Mouse (Mus musculus) heart, postnatal 14 days (tissue): ENCODE results near the gene Bsg. TPM values are rescaled to one million over a fixed set of nuclear protein-coding genes. Genes with fewer than 3 reads are reported as not detected.
"Not testable (repeated sequence)": the region's sequence is repeated elsewhere in the genome, so short reads cannot be mapped to it uniquely, and the experiment has no call there.

Experiments used
- DNase-seq, 2 experiments: peaks; one replicate each; pipeline ENCODE4 v3.0.0; 2021 to 2022
- intact Hi-C: fragments of 180-260 bp; cut with DNase I; formaldehyde crosslinking; loops from one replicate; pipeline ENCODE4 v1.15.1; 2025
- total RNA-seq, 2 experiments: library from RNA; stranded (reverse); gene quantifications; 2 replicates each; pipeline ENCODE4 v1.2.3; 2021

The Bsg gene
- total RNA-seq, 2 experiments from 2014 or later: 1,285 to 1,330 TPM

DNA sequence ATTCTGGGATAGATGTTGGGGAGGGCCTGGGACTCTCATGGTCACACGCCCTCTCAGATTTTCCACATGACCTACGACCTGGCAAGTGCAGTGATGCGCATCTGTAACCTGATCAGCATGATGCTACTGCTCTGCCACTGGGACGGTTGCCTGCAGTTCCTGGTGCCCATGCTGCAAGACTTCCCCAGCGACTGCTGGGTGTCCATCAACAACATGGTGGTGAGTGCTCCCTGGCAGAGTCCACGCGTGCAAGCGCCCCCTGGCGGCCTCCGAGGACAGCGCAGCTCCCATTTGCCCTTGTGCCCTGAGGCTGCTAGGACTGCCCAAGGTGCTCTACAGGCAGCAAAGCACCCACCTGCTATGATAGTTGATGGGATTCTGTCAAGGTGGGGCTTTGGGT lies 21.8 kb downstream of the Bsg start:
- intact Hi-C loops: no loop called here
- DNase-seq: peak in 1 of 2 experiments; percentile 58

DNA sequence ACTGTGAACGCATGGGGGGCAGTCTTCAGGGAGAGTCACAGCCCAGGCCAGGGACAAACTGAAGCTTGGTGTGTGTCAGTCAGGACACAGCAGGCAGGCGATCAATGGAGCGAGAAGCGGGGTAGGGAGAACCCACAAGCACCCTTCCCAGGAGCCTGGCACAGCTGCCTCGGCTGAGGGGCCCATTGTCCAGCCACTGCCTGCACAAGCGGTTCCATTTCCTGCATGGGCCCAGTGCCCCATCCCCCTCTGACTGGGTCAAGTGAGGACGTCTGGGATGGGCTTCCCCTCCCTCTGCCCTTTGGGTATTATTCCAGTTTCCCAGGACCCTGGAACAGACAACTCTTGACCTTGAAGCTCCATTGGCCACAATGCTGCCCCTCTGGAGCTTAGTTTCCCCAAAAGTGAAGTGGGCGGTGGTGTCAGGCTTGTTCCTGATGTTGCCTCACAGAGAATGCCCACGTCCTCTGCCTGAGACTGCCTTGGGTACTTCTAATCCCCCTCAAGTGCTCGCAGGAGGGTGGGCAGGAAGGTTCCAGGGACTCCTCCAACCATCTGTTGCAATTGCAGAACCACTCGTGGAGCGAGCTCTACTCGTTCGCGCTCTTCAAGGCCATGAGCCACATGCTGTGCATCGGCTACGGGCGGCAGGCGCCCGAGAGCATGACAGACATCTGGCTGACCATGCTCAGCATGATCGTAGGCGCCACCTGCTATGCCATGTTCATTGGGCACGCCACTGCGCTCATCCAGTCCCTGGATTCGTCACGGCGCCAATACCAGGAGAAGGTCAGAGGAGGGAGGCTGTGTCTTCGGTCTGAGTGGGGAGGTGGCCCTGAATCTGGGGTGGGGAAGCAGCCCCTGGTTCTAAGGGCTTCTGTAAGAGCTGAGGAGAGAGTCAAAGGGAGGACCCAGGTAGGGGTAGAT lies 24.3 kb downstream of the Bsg start:
- no peak for DNase-seq
- intact Hi-C loops: no loop called here

DNA sequence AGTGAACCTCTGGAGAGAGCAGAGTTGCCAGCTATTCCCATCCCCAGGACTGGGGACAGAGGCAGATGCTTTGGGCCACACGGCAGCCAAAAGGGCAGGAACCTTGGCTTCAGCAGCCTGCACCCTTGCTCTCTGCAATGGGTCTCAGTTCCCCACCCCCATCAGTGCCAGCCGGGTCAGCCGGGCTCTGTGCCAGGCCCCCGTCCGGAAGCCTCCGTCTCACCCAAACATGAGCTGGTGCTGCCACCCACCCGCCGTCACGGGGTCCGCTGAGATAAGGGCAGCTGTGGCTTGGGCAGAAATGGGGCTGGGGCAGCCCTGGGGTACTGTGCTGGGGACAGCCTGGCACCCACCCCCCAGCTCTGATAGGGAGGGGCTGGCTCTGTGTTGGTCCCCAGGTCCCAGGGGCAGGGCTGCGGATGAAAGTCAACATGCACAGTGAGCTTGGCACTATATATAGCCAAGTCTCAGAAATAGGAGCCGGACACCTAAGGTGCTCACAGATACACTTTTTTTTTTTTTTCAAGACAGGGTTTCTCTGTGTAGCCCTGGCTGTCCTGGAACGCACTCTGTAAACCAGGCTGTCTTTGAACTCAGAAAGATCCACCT lies 25.2 kb downstream of the Bsg start:
- DNase-seq: peak; percentile 58
- intact Hi-C loops: no loop called here

DNA sequence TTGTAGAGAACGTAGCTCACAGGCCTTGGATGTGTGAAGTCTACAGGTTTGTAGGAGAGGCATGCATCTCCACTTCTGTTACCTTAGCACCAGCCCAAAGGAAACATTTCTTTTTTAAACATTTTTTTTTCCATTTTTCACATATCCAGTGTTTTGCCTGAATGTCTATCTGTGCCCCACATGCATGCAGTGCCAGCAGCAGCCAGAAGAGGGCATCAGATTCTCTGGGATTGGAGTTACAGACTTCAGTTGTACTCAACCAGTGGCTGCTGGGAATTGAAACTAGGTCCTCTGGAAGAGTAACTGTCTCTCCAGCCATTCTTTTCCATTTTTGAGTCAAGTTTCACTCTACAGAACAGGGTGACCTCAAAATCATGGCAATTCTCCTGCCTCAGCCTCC lies 28.2 kb downstream of the Bsg start:
- DNase-seq: peak in 1 of 2 experiments; percentile 41
- intact Hi-C loops: no loop called here

DNA sequence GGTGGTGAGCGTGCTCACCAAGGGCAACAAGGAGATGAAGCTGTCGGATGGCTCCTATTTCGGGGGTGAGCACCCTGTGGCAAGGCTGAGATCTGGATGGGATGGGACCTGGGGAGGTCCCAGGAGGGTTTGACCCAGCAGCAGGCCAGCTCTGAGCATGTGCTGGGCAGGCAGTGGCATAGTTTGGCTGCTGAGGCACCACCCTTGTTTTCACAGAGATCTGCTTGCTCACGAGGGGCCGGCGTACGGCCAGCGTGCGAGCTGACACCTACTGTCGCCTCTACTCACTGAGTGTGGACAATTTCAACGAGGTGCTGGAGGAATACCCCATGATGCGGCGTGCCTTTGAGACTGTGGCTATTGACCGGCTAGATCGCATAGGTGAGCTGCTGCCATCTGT lies 29.6 kb downstream of the Bsg start:
- intact Hi-C loops: no loop called here
- no peak for DNase-seq

DNA sequence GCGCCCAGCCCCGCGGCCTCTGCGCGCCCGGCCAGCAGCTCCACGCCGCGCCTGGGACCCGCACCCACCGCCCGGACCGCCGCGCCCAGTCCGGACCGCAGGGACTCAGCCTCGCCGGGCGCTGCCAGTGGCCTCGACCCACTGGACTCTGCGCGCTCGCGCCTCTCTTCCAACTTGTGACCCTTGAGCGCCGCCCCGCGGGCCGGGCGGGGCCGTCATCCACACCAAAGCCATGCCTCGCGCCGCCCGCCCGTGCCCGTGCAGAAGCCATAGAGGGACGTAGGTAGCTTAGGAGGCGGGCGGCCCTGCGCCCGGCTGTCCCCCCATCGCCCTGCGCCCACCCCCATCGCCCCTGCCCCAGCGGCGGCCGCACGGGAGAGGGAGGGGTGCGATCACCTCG lies 31.1 kb downstream of the Bsg start:
- intact Hi-C loops: no loop called here
- DNase-seq: no peak

DNA sequence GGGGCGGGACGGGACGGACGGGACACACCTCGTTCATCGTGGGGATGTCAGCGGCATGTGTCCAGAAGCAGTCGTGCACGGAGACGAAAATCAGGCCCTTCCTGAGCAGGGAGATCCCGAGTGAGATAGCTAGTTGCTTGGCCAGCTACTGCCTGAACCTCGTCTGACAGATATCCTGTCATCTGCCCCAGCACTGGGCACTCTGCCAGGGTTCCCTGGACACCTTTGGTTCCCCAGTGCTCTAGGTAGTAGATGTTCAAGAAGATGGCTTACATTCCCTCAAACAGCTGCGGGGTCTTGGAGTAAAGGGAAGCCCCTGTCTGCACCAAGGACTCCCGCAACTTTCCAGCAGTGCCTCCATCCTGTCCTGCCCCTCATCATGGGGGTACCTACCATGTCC lies 32.4 kb downstream of the Bsg start:
- intact Hi-C loops: no loop called here
- no peak for DNase-seq

DNA sequence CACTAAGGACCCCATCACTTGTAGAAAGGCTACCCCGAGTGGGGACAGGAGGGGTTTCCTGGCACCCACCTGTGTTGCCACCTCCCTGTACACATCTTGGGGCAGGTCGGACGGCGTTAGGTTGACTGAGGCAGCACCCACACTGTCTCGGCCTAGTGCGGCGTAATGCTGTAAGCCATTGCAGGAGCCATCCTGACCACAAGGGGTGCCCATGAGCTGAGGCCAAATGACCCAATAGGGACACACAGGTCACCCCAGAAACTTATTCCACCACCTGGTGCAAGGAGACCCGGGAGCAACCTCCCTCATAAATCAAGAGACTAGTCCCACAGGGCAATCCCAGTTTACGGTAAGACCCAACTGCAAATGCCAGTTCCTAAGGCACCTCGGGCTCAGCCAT lies 34.0 kb downstream of the Bsg start:
- DNase-seq: no peak
- intact Hi-C loops: no loop called here

DNA sequence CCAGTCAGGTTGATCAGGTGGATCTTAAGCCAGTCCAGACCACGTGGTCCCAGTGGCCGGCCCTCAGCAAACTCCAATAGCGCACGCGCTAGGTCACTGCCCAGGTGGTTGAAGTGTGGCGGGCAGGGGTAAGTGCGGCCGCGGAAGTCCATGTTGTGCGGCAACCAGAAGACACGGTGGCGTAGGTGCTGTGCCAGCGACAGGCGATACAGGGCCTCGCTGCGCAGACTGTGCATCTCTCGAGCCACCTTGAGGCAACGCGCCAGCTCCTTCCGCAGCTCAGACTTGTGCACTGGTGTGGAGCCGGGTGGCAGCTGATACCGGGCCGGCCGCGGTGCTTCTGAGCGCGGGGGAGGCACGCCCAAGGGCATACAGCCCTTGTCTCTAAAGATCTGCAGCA lies 34.9 kb downstream of the Bsg start:
- no peak for DNase-seq
- intact Hi-C loops: no loop called here

DNA sequence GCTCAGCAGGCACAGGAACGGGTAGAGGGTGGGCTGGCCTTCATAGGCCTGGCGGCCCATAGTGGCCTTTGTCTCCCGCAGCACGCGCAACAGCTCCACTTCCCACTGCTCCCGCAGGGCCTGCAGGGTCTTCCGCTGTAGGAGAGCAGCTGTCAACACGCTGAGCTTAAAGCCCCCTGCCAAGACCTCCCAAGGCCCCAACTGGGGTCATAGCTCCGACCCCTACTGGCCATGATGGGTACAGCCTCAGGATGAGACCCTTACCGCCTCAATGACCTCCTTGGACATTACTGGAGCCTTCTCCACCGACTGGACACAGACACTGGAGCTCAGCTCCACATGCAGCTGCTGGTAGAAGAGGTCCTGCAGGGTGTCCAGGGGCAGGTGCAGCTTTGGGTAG lies 36.6 kb downstream of the Bsg start:
- intact Hi-C loops: no loop called here
- no peak for DNase-seq

DNA sequence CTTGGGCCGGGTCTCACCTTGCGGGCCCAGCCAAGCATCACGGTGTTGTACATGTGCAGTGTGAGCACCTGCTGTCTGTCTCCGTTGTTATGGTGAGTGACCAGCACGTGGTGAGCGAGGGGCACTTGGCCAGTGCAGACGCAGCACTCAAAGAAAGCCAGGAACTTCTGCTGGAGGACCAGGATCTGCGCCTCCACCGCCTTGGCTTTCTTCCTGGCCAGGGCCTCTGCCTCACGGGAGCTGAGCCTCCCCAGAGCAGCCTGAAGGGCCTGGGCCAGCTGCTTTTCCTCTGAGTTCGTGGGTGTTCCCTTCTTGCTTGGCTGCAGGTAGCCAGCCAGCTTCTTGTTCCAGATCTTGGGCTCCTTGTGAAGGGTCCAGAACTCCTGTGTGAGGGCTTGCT lies 38.9 kb downstream of the Bsg start:
- intact Hi-C loops: no loop called here
- DNase-seq: no peak

DNA sequence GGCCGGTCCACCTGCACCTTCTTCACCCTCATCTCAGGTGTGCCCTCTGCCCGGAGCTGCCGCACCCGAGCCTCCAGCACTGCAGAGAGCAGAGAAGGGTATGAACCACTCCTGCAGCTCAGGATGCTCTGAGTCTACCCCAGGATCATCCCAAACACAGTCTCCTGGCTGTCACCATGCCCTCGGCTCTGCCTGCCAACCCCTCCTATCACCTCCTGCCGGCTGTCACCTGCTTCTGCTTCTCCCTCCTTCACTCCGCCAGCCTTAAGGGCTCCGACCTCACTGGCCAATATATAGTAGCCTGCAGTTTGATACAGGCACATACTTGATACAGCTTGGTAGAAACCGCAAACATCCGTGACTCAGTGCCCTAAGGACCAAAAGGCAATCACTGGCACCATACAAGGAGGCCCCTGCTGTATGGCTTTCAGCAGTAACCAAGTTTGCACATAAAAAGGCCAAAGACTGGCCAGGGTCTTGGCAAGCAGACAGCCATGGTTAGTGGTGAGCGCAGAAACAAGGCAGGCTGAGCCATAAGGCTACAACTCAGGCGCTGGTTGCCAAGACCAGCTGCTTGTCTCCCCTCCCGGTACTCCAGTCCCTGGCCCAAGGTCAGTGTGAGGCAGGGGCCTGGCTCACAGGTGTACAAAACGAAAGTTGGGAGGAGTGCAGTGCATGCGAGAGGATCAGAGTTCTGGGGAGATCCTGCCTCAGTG lies 39.5 kb downstream of the Bsg start:
- intact Hi-C loops: no loop called here
- no peak for DNase-seq

DNA sequence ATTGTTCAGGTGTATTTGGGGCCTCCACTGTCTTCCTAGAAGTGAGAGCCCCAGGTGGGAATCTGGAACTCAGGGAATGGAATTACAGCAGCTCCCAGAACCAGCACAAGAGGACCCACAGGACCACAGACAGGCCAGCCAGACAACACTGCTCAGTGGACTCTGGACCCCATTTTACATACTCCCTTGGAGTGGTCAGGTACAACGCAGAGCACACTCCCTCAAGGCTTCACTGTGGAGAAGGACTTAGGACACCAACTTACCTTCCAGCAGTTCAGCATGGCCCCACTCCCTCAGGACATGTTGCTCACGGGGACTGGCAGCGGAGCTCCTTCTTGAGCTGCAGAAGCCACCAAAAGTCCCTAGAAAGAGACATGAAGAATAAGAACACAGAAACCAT lies 41.1 kb downstream of the Bsg start:
- no peak for DNase-seq
- intact Hi-C loops: no loop called here

DNA sequence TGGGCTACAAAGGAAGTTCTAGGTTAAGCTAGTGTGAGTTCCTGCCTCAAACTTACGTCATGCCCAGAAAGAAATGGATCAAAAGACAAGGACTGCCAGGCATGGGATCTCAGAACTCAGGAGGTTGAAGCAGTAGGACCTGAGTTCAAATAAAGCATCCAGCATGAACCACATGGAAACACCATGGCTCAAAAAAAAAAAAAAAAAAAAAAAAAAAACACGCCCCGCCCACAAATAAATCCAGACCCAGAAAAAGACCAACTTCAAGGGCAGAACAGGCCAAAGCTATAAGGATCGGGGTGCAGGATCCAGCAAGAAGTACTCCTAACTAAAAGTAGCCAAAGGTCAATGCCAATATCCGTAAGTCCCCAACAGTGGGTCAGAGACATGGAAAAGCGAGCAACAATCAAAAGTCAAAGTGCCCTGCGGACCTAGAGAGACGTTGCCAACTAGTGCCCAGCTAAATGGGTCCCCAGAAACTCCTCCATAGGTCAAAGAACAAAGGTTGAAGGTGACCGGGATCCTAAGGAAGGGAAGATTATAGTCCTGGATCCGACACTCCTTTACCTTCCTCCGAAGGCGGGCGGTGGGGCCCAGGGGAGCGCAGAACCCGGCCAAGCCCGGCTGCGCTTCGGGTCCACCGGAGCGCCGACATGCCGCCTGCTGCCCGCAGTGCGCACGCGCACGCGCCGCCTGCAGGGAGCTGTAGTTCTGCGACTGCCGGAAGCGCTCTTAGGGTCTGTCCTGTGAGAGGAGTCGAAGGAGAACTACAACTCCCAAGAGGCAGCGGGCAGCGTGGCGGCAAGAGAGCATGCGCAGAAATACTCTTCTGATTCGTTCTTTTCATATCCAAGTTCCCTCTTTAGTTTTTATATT lies 41.8 kb downstream of the Bsg start, which contains the start of gene Polrmt:
TSS of gene Polrmt (minus strand) at position 684 of the 876 bp plus-strand sequence.
- intact Hi-C loops: no loop called here
- DNase-seq: peak; percentile 95 to 96

DNA sequence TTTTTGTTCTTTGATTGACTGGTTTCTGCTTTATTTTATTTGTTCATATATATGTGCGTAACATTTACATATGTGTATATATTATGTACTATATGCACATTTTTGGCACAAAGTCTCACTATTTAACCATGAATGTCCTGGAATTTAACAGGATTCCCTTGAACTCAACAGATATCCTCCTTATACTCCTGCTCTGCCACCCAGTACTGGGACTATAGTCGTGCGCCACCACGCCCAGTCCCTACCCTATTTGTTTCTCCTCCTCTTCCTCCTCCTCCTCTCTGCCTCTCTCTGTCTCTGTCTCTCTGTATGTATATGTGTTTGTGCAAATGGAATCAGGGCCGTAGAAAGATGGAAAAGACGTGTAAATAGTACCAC lies 42.5 kb downstream of the Bsg start:
- no peak for DNase-seq
- intact Hi-C loops: no loop called here

DNA sequence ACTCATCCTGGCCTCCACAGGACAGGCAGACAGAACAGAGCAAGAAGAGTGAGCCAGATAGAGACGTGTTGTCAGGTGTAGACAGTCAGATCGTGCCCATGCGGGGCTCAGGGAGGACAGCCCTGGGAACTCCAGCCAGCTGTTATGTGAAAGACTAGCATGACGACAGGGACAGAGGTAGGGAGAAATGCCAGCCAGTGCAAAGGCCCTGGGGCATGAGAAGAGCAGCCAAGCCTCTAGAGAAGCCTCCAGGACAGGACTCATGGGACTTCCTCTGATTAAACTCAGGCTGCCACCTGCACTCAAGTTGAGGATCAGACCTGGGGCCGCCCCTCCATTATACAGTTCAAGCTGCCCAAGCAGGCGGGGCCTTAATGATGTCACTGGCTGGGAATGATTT lies 44.2 kb downstream of the Bsg start:
- intact Hi-C loops: no loop called here
- no peak for DNase-seq

DNA sequence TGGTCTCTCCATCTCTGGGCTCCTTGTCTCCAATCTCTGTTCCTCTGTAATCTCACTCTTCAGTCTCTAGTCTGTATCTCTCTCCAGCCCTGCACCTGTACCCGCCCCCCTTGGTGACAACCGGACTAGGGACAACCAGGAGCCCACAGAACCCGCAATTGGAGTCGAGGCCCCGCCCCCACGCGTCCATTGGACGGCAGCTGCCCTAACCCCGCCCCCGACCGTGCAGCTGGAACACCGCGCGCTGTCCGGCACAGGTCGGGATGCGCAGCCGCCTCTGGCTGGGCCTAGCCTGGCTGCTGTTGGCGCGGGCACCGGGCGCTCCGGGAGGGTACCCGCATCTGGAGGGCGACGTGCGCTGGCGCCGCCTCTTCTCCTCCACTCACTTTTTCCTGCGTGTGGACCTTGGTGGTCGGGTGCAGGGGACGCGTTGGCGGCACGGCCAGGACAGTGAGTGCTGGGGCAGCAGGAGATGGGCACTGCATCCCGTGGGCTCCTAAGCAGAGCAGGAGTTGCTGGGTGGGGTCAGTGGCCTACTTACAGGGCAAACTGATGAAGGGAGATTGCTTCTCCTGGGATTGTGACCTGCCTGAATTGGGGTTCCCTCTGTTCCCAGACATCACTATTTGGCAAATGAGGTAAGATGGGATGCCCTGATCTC lies 50.7 kb downstream of the Bsg start, which contains the start of gene Fgf22:
TSS of gene Fgf22 (plus strand) at position 221 of the 661 bp plus-strand sequence.
- DNase-seq: peak; percentile 63 to 70
- intact Hi-C loops: no loop called here

DNA sequence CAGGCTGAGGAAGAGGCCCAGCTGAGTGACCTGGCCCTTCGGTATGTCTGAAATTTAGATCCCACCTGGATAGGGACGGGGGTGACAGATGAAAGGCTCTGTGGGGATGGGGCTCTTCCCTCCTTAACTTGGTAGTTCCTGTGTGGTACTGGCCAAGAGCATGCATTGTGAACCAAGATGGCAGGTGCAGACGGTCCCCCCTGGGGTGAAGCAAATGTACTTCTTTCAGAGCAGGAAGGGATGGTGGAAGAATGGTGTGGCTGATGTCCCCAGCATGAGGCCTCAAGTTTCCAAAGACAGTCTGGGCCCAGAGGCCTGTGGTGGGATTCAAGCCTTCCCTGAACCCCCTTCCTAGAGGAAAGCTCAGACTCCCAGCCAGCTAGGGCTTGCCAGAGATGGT lies 51.6 kb downstream of the Bsg start:
- no peak for DNase-seq
- intact Hi-C loops: no loop called here

DNA sequence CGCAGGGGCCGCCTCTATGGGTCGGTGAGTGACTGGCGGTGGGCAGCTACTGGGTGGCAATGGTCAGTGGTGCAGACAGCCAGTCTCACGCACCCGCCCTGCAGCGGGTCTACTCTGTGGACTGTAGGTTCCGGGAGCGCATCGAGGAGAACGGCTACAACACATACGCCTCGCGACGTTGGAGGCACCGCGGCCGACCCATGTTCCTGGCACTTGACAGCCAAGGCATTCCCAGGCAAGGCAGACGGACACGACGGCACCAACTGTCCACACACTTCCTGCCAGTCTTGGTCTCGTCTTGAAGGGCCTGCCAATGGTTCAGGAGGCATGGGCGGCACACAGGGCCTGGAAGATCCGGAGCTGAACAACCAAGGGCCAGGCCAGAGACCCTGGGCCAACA lies 52.4 kb downstream of the Bsg start:
- intact Hi-C loops: no loop called here
- DNase-seq: no peak

DNA sequence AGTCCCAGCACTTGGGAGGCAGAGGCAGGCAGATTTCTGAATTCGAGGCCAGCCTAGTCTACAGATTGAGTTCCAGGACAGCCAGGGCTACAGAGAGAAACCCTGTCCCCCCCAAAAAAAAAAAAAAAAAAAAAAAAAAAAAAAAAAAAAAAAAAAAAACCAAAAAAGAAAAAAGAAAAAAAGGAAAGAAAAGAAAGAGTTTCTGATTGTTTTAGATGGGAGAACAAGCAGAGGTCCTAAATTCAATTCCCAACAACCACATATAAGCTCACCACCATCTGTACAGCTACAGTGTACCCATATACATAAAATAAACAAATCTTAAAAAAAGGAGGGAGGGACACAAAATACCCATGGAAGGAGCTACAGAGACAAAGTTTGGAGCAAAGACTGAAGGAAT lies 55.4 kb downstream of the Bsg start:
- DNase-seq, intact Hi-C loops: not testable (repeated sequence)
